Mouse (Mus musculus) E14TG2a.4 (cell line): Measurements from ENCODE around the gene Rogdi.

Experiments used
- CTCF ChIP-seq: conservative IDR thresholded peaks from 2 replicates; pipeline ENCODE4 v1.5.1; 2014; ENCODE audit warnings: low read length
- NANOG ChIP-seq: IDR thresholded peaks from 2 replicates; pipeline ENCODE4 v1.6.1; 2014; ENCODE audit warnings: borderline replicate concordance, low read length, mixed read lengths
- POU5F1 ChIP-seq: IDR thresholded peaks from 2 replicates; pipeline ENCODE4 v1.6.1; 2014; ENCODE audit warnings: low read length, borderline replicate concordance

DNA sequence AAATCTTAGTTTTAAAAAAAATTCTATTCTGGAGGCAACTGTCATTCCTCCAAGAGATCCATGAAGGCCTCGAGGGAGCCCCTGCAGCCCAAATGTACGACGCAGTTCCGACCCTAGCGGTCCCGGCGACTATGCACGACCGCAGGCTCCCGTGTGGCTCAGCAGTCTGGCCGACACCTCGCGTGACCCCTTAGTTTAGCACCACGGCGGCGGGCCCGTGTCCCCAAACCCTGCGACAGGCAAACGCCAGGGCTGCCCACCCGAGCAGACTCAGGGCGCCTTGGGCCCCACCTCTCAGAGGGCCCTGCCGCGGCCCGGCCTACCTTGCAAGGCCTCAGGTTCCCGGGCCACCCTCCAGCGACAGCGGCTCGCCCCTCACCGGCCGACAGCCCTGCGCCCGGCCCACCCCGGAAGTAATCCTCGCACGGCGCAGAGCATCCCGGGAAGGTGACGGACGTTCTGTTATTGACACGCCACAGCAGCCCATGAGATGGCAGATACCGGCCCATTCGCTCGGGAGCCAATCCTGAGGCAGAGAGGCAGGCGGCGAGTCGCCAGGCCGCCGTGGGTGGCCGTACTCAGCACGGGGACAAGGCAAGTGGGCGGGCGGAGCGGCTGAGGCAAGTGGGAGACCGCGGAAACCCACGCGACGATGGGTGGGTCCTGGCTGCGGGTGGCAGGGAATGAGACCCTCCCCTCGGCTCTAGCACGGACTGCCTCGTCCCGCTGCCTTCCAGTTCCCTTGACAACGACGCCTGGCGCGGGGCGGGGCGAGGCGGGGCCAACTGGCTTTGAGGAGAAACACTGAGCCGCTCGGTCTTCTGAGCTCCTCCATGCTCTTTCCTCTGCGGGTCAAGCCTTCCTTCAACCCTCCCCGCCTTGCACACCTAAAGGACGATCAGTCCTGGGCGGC lies 49.3 kb downstream of the Rogdi start, which contains the start of gene Anks3:
- TF ChIP-seq CTCF (no peak), NANOG (no peak), POU5F1 (no peak)
